Mouse (Mus musculus): Measurements from ENCODE around the gene Gm1113.

Gm1113 gene

DNA sequence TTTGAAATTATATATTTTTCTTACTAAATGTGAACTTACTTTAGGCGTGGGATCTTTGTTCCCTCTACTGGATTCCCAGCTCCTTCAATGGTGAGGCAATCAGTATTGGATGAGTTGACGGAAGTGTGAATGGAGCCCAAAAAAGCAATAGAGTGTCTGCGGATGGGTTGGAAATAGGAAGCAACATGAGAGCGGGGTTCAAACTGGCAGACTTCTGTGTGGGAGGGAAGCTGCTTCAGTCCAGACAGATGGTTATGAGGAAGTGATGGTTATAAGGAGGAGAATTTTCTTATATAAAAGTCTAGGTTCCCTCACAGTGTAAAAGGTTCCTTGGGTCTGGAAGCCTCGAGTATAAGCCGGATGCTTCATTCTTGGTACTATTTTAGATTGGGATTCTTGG lies 38.6 kb downstream of the Gm1113 start:
- DNase-seq (ENCODE audit: low read depth, low spot score), result no peak

DNA sequence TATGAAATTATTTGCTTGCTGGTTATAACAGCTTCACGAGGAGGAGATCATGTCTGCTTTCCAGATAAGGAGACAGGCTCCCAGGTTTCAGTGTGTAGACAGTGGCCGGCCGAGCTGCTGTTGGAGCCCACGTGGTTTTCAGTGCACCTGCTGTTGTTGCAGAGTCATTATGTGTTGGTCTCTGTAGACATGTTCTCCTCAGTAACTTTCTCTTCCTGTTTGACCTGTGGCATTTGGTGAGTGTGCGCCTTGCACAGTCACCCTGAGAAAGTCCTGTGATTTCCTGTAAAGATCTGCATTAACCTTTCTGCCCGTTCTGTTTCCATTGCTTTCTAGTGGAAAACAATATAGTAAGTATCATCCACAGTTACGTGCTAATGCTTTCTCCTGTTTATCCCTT lies 42.7 kb downstream of the Gm1113 start:
- DNase-seq (ENCODE audit: low read depth, low spot score), result no peak

DNA sequence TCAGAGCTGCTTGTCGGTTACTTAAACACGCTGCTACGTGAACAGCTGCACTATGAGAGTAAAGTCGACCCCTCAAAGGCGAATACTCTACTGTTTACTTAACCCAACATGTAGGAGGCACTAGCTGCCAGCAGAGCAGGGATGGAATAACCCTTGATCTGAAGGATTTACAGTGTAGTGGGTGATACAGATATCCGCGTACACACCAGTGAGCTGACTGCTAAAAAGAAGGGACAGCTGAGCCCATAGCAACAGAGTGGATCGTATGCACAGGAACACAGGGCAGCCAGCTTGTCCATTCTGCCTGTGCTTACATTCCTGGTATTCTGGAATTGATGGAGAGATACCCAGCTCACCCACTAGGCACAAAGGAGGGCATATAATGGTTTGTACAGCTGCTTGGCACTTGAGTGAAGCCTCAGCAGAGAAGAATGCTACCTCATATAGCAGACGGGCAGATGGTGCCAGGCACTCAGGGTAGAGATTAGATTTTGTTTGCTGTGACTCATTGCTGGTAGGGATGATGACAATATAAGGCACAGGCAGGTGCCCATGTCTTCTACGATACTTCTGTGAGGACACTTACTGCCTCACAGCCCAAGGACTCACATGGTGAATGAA lies 43.9 kb downstream of the Gm1113 start:
- DNase-seq (ENCODE audit: low read depth, low spot score), result no peak

DNA sequence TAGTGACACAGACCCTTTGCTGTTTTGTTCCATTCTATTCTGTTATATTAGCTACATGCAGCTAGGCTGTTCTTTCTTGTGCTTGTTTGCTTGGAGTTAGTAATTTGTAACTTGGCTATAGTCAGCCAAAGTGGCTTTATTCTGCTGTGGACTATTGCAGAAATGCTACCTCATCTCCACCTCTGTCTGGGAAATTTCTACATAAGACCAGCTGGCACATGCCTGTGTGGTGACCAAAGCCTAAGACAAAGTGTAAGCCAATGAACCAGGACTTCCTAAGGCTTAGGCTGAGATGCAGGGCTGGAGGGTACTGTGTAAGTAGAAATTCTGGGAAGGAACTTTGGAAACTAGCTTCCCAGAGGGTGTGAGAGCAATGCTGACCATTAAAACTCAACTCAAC lies 49.2 kb downstream of the Gm1113 start:
- no peak for DNase-seq (ENCODE audit: low read depth, low spot score)

DNA sequence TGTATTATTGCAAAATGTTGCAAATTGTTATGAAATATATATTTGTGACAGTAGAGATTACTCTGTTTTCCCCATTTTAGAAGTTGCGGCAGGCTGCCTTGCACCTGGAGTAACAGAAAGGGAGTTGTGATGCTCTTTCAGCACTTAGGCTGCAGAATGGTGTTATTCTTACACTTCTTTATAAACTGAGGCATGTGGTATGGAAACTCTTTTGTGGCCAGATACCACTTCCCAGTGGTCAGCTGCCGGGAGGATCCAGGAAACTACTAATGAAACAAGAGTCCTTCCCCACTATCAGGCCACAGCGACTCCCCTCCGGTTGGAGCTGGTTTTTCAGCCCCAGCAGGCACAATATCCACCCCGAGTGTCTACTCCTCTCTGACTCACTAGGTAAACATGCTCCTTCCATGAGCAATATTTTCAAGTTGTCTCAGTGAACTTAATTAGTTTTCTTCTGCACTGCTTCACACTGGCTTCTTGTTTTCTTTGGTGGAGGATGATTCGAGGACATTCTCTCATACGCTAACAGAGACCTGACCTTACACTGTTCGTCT lies 50.7 kb downstream of the Gm1113 start:
- DNase-seq (ENCODE audit: low read depth, low spot score), result no peak

DNA sequence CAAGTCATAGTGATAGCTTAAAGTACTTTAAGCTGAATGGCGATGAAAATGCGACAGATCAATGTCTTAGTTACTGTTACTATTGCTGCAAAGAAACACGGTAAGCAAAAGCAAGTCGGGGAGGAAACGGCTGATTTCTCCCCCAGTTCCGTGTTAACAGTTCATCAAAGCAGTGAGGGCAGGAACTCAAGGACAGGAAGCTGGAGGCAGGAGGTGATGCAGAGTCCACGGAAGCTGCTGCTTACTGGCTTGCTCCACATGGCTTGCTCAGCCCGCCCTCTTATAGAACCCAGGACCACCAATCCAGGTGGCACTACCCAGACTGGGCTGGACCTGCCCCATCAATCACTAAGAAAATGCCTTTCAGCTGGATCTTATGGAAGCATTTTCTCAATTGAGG lies 58.5 kb downstream of the Gm1113 start:
- no peak for DNase-seq (ENCODE audit: low read depth, low spot score)
